Mouse (Mus musculus): ENCODE measurements around the gene Rbm4.
"Not testable (repeated sequence)": the region's sequence is repeated elsewhere in the genome, so short reads cannot be mapped to it uniquely, and the experiment has no call there.

Gene Rbm4

GRCm38 (mm10) chr19:4797846-4798245 is 4.1 kb upstream of the Rbm4 start:
- no peak for DNase-seq (ENCODE audit: low spot score)

DNA sequence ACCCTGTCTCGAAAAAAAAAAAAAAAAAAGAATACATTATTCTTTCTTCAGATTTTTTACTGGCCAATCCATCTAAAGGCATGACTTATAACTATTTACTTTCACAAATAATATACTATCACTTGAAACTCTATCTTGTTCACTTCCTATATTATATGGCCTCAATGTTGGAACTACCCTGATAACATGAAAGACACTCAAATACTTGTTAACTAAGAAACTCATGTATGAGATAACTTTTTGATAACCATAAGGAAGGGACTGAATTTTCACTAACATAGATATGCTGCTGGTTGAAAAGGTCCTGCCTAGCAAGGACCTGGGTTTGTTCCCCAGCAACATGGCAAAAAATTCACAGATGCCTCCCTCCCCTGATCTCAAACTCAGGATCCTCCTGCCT is 2.2 kb upstream of the Rbm4 start:
- DNase-seq (ENCODE audit: low spot score): no peak

- DNase-seq (ENCODE audit: low spot score): peak; percentile 66
These were observed 345 bp downstream of the Rbm4 start for GRCm38 (mm10) chr19:4793281-4793830.

- no peak for DNase-seq (ENCODE audit: low spot score)
These were observed 7.4 kb downstream of the Rbm4 start for GRCm38 (mm10) chr19:4786313-4786712.

DNA sequence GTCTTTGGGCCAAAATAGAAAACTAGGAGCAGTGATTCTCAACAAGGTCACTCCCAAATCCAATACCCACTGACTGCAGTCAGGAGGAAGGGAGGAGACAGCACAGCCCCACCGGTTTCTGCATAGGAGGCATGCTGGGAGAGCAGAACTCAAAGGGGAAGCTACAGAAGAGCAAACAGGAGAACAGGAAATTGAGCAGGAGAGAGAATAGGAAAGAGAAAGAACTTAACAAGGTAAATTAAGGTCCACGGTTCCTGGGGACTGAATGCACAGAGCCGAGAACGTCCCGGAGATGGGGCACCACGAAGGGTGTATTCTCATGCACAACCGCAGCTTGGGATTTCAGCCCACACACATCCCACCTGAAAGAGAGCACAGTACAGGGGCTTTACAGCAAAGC is 8.5 kb downstream of the Rbm4 start:
- DNase-seq (ENCODE audit: low spot score): no peak

- DNase-seq (ENCODE audit: low spot score): no peak
These were observed 10.8 kb downstream of the Rbm4 start for GRCm38 (mm10) chr19:4782891-4783290.

GRCm38 (mm10) chr19:4772785-4773184 is 20.9 kb downstream of the Rbm4 start:
- no peak for DNase-seq (ENCODE audit: low spot score)

- DNase-seq (ENCODE audit: low spot score): no peak
These were observed 26.1 kb downstream of the Rbm4 start for GRCm38 (mm10) chr19:4767507-4768148.

GRCm38 (mm10) chr19:4762876-4763275 is 30.8 kb downstream of the Rbm4 start:
- peak; percentile 53 for DNase-seq (ENCODE audit: low spot score)

GRCm38 (mm10) chr19:4760544-4760943 is 33.2 kb downstream of the Rbm4 start:
- not testable (repeated sequence) for DNase-seq (ENCODE audit: low spot score)

DNA sequence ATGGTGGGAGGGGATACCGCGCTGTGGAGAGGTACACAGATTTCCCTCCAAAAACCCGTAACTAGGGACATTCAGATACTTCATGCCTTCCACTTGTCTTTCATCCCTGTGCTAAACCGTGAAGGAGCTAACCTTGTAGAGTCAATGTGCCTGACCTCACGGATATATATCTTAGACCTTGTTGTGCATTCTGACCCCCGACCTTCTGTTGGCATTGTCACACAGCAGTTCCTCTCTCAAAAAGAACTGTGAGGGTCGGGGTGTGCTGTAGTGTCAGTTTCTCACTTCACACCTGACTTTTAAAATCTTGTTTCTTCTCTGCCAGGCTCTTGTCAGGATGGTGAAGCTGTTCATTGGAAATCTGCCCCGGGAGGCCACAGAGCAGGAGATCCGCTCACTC is 36.8 kb downstream of the Rbm4 start:
- no peak for DNase-seq (ENCODE audit: low spot score)

DNA sequence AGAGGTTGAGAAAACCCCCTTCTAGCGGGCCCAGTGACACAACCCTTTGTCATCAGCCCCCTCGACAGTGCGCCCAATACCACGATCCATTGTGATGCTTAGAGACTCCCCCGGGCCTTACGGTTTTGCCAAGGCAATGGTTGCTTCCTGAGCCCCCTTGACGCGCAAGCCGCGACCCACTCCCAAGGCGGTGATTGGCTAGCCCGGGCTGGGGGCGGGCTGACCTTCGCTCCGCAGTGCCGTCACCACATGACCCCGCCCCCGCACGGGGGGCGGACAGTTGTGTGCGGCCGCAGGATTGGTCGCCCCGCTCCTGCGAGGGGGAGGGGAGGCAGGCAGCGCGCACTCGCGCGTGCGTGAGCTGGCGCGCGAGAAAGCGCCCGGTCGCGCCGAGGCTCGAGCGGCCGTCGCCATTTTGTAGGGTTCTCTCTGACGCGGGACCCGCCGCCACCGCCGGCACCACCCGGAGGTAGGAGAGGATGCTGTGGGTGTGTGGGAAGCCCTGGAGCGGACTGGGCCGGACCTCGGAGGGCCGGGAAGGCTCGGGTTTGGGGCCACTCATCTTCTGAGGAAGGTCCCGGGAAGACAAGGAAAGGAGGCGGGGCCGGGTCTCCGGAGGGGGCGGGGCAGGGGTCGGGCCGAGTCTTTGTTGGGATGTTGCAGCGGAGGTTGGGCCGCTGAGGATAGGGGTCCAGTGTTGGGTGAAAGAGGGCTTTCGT is 37.3 kb downstream of the Rbm4 start, which contains the start of gene Rbm4b:
Gene Rbm4b (plus strand): TSS at position 305 of the 719 bp plus-strand sequence.
- peak; percentile 97 for DNase-seq (ENCODE audit: low spot score)

GRCm38 (mm10) chr19:4755565-4756192 is 38.0 kb downstream of the Rbm4 start:
- peak; percentile 97 for DNase-seq (ENCODE audit: low spot score)

DNA sequence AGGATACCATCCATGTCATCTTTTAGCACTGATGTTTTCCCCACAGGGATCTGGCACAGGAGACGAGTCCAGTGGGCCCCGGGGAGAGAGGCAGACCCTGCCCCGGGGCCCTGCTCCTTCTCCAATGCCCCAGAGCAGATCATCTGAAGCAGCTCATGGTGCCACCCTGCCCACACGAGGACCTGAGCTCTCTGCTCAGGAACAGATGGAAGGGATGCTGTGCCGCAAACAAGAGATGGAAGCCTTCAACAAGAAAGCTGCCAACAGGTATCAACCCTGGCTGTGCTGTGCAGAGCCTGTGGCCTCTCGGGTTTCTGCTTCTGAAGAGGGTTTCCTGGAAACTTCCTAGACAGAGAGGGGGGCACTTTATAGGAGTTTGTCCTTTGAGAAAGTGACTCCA is 43.7 kb downstream of the Rbm4 start:
- DNase-seq (ENCODE audit: low spot score): no peak

- DNase-seq (ENCODE audit: low spot score): no peak
These were observed 45.2 kb downstream of the Rbm4 start for GRCm38 (mm10) chr19:4748493-4748892.

GRCm38 (mm10) chr19:4747631-4748312 is 45.9 kb downstream of the Rbm4 start:
- no peak for DNase-seq (ENCODE audit: low spot score)

- no peak for DNase-seq (ENCODE audit: low spot score)
These were observed 47.1 kb downstream of the Rbm4 start for GRCm38 (mm10) chr19:4746611-4747010.

DNA sequence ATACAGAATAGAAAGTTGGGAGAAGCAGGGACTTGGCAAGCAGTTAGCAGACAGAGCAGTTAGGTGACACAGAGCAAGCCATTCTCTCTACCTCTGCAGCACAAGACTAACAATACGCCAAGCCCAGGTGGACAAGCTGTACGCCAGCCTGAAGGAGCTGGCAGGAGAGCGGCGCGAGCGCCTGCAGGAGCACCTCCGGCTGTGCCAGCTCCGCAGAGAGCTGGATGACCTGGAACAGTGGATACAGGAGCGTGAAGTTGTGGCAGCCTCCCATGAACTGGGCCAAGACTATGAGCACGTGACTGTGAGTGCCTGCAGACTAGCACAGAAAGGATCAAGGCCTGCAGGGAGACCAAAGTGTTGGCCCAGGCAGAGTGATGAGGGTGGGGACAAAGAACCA is 48.0 kb downstream of the Rbm4 start:
- no peak for DNase-seq (ENCODE audit: low spot score)

GRCm38 (mm10) chr19:4745057-4745456 is 48.6 kb downstream of the Rbm4 start:
- DNase-seq (ENCODE audit: low spot score): peak; percentile 61

- no peak for DNase-seq (ENCODE audit: low spot score)
These were observed 49.7 kb downstream of the Rbm4 start for GRCm38 (mm10) chr19:4744026-4744425.

GRCm38 (mm10) chr19:4743524-4743923 is 50.2 kb downstream of the Rbm4 start:
- peak; percentile 73 for DNase-seq (ENCODE audit: low spot score)

GRCm38 (mm10) chr19:4742229-4742628 is 51.5 kb downstream of the Rbm4 start:
- no peak for DNase-seq (ENCODE audit: low spot score)
